Mouse (Mus musculus): ENCODE data around the gene Akr1c19.

The Akr1c19 gene

DNA sequence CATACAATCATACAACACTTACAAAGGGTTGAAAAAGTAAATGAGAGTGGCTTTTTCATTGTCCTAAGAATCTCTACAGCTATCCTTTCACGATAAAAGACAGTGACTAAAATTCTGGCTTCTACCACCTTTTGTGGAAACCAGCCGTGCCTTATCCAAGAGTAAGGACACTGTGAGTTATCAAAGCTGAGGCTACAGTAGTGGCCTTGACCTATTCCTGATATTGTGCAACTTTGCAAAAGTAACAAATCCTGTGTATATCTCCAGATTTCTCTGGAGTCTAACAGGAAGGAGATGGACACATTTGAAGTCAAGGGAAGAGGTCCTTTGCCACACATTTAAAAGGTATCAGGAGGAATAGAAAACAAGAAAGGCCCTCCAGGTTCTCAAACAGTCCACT is 49.0 kb downstream of the Akr1c19 start:
- DNase-seq = no peak

DNA sequence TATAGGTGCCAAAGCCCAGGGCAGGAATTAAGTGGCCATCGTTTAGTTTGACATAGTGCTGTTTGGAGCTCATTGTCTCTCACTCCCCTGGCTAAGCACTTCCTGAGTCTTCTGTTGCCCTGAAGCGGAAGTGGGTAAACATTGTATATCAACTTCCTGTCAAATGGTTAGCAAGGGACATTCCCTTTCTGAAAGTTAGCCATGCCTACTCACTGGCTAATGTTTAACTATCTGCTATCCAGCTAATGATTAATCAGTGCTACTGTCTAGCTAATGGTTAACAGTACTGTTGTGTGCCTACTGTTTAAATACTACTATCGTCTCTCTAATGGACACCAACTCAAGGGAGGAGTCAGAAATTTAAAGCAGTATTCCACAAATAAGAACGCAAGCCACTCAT is 50.8 kb downstream of the Akr1c19 start, which contains the start of gene Akr1c12:
Akr1c12 (minus strand) TSS at position 150 of the 400 bp plus-strand sequence.
- DNase-seq = no peak

DNA sequence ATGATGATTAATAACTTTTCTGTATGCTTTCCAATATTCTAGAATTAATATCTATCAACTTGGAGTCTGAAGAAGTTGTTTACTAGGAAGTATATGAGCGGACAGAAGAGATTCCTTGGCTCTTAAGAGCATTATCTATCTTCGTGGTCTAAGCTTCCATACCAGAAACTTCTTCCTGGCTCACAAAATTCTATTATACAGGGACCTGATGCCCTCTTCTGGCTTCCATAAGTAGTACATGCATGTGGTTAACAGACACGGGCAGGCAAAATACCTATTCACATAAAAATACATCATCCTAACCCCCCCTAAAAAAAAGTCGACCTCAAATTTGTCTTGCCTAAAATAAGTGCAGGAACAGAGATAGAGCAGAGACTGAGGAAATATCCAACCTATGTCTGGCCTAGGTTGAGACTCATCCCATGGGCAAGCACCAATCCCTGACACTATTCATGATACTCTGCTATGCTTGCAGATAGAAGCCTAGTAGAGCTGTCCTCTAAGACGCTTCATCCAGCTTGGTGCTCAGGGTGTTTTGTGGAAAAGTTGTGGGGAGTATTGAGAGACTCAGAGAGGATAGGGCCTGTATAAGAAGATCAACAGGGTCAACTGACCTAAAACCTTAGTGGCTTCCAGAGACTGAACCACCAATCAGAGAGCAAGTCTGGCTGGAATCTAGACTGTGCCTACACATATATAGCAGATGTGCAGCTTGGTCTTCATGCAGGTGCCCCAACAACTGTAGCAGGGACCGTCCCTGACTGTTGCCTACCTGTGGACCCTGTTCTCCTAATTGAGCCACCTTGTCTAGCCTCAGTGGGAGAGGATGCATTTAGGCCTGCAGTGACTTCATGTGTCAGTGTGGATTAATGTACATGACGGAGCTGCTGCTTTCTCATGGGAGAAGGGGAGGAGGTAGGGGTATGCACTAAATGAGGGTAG is 53.2 kb downstream of the Akr1c19 start:
- no peak for DNase-seq

DNA sequence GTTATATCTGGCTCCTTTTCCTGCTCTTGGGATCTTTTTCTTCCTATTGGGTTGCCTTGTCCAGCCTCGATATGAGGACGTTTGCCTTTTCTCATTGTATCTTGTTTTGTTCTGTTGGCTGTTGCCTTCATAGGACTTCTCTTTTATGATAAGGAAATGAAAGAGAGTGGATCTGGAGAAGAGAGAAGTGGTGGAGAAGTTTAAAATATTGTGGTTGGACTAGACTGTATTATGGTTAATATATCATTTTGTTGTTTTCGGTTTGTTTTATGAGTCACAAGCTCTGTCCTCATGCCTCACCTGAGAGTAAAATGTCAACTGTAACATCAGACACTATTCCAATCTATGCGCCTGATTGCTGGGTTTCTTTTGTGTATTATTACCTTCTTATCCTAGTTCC is 68.5 kb downstream of the Akr1c19 start:
- no peak for DNase-seq
